Mouse (Mus musculus) thymus, adult 18-20 months (tissue): ENCODE results near the gene Bcan.
A peak's percentile ranks its signal among the peaks of the same experiment; 100 is the strongest.

Experiments
- DNase-seq, 2 experiments: peaks; one replicate each; pipeline ENCODE4 v3.0.0; 2022; ENCODE audit warnings: mixed read lengths in 2 of 2

The Bcan gene

GRCm38 (mm10) chr3:87971489-87972202 is 28.4 kb downstream of the Bcan start:
- DNase-seq, result no peak

DNA sequence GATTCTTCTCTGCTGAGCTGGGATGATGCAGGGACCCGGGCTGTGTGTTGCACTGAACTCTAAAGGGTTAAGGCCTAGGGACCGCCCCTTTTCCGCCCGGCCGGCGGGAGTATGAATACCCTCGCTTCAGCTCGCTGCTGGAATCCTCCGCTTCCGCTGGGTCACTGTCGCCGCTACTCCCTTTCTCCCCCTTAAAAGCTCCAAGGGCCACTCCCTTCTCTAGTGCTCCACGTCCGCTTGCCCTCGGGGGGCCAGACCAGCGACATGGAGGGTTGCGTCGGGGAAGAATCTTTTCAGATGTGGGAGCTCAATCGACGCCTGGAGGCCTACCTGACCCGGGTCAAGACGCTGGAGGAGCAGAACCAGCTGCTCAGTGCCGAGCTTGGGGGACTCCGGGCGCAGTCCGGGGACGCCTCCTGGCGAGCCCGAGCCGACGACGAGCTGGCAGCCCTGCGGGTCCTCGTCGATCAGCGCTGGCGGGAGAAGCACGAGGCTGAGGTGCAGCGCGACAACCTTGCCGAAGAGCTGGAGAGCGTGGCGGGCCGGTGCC is 29.0 kb downstream of the Bcan start, which contains the start of gene Nes:
Gene Nes (plus strand): TSS at position 140 of the 550 bp plus-strand sequence.
- no peak for DNase-seq

DNA sequence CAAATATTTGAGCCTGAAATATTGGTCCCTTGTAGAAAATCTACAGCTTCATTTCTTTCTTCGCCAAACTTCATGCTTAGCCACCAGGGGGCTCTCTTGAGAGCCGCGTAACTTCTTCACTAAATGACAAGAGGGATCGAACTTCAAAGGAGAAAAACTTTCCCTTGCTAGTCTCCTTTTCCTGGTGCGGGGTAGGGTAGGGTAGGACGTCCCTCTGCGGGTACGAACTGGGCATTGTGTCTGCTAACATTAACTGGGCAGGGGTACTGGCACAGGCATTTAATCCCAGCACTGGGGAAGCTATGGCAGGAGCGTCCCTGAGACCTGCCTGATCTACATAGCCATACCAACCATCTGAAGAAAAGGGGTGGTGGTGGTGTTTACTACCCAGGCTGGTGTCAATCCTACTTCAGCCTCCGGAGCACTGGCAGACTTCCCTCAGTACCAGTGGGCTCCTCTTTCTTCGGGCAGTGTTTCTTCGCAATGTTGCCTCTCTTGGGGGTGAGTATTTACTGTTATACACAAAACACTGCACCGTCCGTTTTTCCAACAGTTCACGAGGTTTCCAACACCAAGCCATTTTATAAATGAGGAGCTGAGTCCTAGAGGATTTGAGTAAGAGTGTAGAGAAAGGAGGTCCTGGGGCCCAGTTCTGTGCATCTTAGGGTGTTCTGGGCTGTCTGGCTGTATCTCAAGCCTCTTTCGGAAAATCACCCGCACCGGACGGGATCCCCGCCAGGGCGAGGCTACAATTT is 29.7 kb downstream of the Bcan start:
- no peak for DNase-seq

DNA sequence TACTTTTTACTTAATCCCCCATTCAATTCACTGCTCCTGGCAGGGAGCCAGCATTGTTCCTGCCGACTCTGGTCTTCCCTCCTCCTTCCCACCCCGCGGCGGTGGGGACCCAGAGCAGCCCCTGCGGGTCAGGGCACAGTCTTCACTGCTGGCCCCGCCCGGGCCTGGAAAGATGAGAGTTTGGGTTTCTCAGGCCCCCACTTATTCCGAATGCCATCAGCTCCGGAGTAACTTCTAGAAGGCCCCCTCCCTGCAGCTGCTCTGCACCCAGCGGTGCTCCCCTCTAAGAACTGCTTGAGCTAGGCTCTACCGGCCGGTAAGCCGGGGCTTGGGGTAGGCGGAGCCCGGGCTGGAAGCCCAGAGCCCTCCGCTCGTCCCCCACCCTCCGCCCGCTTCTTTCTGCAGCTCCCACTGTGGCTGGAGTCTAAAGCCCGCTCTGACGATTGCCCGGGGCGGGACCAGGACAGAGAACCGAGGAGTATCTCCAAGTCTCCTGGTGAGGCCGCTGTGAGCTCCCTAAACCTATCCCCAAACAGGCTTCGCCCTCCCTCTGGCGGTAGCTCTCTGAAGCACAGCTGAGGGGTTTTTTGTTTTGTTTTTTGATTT is 39.3 kb downstream of the Bcan start:
- DNase-seq, result peak; percentile 56 to 62

DNA sequence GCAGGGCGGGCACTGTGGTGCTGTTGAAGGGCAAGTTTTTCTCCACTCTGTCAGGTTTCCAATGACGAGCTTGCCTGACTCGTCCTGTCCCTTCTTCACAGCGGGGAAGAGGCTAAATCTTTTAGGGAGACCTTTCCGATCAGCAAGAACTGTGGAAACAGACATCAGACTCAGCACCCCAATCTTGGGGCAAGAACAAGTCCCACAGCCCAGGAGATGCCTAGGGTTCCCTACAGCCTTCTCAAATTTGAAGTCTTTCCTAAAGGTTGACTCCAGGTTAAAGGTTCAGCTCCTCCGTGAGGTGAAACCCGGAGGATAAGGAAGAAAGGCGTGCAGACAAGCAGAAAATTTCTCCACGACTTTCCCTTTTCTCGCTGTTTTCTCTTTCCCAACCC is 39.8 kb downstream of the Bcan start:
- DNase-seq, result no peak

GRCm38 (mm10) chr3:87959371-87959770 is 40.7 kb downstream of the Bcan start:
- no peak for DNase-seq

DNA sequence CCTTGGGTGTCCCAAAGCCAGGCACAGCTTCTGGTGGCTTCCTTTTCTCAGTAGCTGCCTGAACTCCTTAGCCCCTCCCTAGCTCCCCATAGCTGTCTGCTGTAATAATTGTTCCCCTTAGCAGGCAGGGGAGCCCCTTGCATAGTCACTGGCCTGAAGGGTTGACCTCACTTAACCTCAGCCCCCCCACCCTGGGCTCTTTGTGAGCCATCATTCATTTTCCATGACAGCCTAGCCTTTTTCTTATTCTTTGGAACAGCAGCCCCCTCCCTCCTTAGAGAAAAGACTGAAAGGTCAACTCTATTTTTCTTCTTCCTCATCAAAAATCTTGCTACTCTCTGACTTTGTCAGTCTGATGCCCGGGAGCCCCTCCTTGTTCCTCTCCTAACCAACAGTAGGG is 41.1 kb downstream of the Bcan start:
- no peak for DNase-seq

DNA sequence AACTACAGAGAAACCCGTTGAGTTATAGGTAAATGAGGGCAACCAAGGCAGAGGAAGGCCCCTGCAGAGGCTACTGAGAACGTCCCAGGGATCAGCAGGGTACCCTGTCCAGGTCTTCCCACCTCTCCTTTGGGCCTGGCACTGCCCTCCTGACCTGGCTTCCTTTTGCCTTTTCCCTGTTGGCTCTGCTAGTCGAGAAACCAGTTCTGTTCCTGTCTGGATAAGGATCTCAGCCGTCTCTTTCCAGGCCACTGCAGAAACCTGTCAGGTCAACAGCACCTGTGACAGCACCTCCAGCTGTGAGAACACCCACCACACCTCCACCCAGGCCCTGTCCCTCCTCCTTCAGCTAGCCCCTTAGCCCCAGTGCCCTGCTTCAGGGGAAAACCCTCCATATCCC is 41.6 kb downstream of the Bcan start:
- DNase-seq, result no peak

- DNase-seq, result no peak
Observed at GRCm38 (mm10) chr3:87958056-87958455, 42.0 kb downstream of the Bcan start.

GRCm38 (mm10) chr3:87952440-87952839 is 47.6 kb downstream of the Bcan start:
- DNase-seq, result no peak

GRCm38 (mm10) chr3:87951946-87952345 is 48.1 kb downstream of the Bcan start:
- no peak for DNase-seq

DNA sequence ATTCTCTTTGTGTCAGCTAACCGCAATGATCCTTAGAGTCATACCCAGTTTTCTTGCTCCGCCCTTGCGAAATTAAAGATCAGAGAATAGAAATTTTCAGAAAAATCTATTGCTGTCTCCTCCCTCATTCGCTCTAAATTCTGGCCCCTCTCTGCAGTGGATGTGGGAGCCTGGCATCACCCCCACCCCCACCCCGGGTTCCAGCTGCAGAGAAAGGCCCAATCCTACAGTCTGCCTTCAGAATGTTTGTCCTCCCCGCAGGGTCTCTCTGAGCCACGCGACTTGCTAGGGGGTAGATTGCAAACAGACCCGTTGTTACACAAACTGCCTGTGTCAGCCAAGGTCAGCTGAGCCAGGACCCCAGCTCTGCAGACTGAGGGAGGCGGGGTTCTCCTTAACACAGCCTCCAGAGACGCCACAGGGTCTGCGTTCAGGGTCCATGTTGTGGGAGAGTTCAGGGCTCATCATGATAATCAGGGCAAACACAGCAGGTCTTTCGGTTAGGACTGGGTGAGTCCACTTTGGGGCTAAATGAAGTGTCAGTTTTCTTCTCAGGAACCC is 50.0 kb downstream of the Bcan start:
- DNase-seq, result no peak

DNA sequence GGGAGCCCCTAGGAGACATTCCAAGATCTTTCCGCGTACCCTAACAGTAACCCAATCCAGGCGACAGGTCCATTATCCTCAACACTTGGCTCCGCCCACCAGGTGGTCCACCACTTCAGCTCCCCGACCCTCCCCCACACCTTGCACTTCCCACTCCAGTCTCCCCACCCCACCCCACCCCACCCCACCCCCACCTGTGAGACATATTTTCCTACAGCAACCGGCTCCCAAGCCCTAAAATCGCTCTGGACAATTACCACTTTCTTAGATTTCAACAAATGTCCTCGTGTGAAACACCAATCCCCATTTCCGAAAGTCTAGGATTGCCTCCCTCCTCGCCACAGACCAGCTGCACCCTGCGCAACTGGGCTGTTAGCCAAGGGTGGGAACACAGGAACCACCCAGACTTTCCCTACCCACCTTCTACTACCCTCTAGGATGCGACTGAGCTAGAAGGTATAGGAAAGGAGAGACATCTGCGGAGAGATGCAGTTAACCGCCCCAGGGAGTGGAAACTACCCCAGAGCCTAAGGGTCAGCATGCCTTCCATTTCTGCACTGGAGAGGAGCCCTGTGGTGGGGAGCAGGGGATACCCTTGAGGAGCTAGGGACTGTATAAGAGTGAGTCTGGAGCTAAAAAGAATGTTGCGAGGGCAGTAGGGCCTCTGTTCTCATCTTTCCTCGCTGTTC is 50.6 kb downstream of the Bcan start:
- DNase-seq, result no peak

DNA sequence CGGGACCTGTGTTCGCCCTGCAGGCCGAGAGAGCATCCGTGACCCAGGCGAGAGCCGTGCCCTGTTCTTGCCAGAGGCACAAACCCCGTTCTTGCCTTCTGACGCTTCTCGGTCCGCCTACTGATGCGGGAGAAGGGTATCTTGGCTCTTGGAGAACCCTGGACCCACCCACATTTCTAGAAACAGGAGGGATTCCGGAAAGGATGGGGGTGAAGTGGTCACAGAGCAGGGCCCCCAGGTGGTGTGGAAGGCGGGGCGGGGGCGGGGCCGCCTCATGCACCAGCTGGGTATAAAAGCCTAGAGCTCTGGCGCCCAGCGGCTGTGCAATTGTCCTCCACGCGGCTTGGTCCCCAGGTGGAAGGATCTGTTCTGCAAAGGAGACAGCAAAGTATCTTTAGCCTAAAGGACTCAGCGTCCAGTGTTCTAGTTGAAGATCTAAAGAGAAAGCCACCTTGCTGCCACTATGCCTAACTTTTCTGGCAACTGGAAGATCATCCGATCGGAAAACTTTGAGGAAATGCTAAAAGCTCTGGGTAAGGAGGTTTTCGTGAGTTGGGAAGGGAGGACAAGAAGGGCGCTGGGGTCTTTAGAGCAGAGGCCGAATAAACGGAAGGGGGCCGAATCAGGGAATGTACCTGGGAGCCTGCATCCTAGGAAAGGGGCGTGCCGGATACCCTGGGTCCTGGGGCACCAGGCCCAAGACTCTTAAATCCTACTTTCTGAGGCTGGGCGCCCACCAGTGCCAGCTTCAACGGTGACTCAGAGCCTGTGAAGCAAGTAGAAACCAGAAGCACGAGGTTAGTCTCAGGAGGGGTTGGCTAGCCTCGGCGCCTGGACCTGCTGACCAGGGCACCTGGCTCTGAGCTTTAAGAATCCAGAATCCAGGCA is 51.4 kb downstream of the Bcan start, which contains the start of gene Crabp2:
Gene Crabp2 (plus strand): TSS at position 289 of the 888 bp plus-strand sequence.
- no peak for DNase-seq

DNA sequence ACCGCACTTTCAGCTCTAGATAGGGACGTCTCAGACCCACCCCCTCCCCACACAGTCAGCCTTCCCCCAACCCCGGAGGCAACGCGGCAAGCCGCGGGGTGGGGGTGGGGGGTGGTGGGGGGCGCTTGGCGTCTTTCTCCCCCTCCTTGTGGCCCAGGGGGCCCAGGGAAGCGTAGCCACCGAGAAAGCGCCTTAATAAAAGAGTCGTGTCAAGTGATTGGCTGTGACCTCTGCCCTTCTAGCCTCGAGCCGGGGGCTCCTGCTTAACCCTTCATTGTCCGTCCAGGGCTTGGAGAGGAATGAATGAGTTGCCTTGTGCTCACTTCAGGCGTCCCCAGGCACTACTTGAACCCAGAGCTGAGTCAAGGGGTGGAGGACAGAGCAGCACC is 52.2 kb downstream of the Bcan start:
- DNase-seq, result no peak

DNA sequence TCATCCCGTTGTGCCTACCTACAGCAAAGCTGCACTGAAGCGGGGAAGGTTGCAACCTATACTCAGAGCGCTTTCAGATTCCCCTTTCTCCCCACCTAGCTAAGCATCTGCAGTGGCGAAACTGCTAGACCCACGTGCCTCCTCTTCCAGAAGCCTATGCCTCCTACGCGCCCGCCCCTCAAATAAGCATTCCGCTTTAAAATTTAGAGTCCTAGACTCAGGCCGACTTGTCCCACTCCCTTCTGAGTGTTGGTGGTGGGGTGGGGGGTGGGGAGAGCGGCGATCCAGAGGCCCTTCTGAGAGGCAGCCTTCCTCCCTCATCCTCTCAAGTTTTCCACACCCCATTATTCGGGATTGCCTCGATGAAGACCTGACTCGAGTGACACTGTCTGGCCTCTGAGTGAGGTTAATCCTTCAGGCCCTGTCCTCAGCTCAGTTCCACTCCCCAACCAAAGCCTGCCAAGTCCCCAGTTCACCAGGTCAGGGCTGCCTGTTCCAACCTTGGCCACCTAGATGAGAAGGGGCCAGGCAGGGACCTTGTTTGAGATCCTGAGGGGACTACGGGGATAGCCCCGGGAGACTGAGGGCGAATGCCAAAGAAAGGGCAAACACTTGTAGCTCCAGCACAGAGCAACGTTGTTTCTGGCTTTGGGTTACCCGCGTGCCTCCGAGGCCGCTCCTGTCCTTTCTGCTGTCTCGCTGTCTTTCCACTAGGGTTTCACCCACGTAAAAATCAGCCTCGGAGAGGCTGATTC is 52.8 kb downstream of the Bcan start:
- DNase-seq, result no peak

GRCm38 (mm10) chr3:87946541-87946860 is 53.5 kb downstream of the Bcan start:
- no peak for DNase-seq

DNA sequence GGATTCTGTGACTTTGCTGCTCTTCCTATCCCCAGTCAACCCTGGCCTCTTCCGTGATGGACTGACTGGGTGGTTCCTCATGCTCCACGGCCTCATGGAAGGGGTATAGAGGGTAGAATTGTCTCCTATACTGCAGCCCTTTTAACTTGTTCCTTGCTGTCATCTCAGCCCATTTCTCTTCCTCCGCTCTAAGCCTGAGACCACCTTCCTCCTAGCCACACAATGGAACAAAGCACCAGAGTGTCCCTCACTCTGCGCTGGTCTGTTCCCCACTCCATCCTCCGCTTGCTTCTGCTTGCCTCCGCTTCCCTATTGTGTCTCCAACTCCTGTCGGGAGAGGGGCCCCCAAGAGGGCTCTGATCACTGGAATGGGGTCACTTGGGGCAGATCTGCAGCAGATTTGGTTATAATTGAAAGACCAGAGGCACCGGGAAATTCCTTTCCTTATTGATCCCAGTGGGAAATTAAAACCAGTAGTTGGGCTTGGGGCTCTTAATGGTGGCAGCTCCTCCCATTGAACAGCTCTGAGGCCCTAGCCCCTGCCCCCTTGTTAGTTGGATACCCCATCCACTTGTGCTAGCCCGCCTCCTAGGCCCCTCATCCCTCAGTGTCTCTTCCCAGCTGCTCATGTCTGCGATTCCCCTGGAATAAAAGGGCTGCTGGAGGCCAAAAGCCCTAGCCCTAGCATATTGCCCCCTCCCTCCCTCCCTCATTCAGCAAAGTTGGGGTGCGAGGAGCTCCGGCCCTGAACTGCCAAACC is 54.1 kb downstream of the Bcan start:
- no peak for DNase-seq

DNA sequence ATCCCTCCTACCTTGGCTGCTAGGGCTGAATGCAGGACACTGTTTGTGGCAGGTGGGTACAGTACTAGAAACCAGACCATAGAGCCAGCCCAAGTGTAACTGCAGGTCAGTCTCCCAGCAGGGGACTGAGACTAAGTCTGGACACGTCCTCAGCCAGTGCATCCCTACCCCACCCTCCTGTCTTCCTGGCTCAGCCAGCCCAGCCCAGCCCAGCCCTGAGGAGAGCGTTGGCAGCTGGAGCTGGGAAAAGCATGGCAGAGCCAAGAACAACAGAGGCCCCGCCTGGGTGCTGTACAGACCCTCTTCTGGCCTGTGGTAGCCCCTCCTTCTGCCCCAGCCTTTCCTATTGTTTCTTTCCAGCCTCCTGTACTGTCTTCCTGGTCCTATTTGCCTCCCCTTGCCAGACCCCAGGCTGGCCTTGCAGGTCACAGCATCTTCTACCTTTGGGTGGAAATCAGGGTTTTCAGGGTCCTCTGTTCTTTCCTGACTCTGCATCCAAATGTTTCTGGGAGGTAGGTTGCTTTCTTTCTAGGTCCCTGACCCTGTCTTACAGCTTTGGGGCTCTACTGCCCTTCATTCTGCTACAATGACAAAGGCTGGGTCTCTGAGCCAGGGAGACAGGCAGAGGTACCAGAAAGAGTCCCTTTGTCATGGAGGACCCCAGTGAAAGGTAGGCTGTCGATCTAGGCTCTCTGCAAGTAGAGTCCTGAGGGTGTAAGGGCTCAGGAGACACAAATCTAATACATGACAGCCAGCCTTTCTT is 55.0 kb downstream of the Bcan start:
- no peak for DNase-seq
